Mouse (Mus musculus) C2C12 (cell line): ENCODE results near the gene Agrp.

Experiments
- CEBPB ChIP-seq: IDR thresholded peaks from one replicate; pipeline ENCODE4 v1.6.1; 2011; ENCODE audit warnings: low read depth, mild to moderate bottlenecking, control low read depth, moderate library complexity
- CTCF ChIP-seq: IDR thresholded peaks from one replicate; pipeline ENCODE4 v1.5.1; 2011; ENCODE audit not compliant: control insufficient read depth, insufficient read depth, insufficient read length
- MYOD1 ChIP-seq: IDR thresholded peaks from one replicate; pipeline ENCODE4 v1.6.1; 2011; ENCODE audit warnings: low read depth; ENCODE audit not compliant: control insufficient read depth, insufficient read length

- TF ChIP-seq CEBPB (no peak), CTCF (no peak), MYOD1 (no peak)
Observed at GRCm38 (mm10) chr8:105607062-105607461, 30.1 kb downstream of the Agrp start.
